Mouse (Mus musculus) lung, embryonic 16.5 days (tissue): ENCODE measurements at regions not wholly inside any gene's neighbourhood (a gene's known extent, or its start where the extent isn't known, plus 50 kb on each side); places are given as distances from the start of the nearest gene placed in this dataset.

Experiments used
- ATAC-seq: fragments of 200-750 bp; cut with Nextera tagmentation; 2 replicates; pipeline ENCODE4 v1.8.0; 2017; ENCODE audit warnings: low read depth, mild to moderate bottlenecking, moderate library complexity
- H3K27ac ChIP-seq: fragments of 300-500 bp; sonication (generic); 2 replicates; pipeline ENCODE4 v1.5.1; 2014; ENCODE audit warnings: mild to moderate bottlenecking, control low read depth, low read length
- H3K27me3 ChIP-seq: fragments of 300-500 bp; sonication (generic); 2 replicates; pipeline ENCODE4 v1.6.1; 2014; ENCODE audit warnings: low read depth, low read length, mixed read lengths; ENCODE audit not compliant: control insufficient read depth, insufficient read depth
- H3K36me3 ChIP-seq: fragments of 300-500 bp; sonication (generic); 2 replicates; pipeline ENCODE4 v1.6.1; 2014; ENCODE audit warnings: low read length; ENCODE audit not compliant: control insufficient read depth, insufficient read depth
- H3K4me1 ChIP-seq: fragments of 300-500 bp; sonication (generic); replicated peaks from 2 replicates; pipeline ENCODE4 v1.6.1; 2014; ENCODE audit warnings: low read length, mixed read lengths; ENCODE audit not compliant: control insufficient read depth, insufficient read depth
- H3K4me2 ChIP-seq: fragments of 300-500 bp; sonication (generic); 2 replicates; pipeline ENCODE4 v1.6.1; 2014; ENCODE audit warnings: low read depth, low read length, control low read depth
- H3K4me3 ChIP-seq: fragments of 300-500 bp; sonication (generic); 2 replicates; pipeline ENCODE4 v1.5.1; 2014; ENCODE audit warnings: mild to moderate bottlenecking, low read length, control low read depth
- H3K9ac ChIP-seq: fragments of 300-500 bp; sonication (generic); 2 replicates; pipeline ENCODE4 v1.6.1; 2014; ENCODE audit warnings: low read length, control low read depth
- H3K9me3 ChIP-seq: fragments of 300-500 bp; sonication (generic); 2 replicates; pipeline ENCODE4 v1.6.1; 2016; ENCODE audit warnings: low read length; ENCODE audit not compliant: control insufficient read depth
- WGBS: fragments of 180-500 bp; shearing (Covaris S2); extraction: QIAGEN DNeasy Blood & Tissue Kit; methylation state at CpG from one replicate; pipeline ENCODE4 v1.1.7; 2014; 5-methylcytosine and 5-hydroxymethylcytosine counted together

DNA sequence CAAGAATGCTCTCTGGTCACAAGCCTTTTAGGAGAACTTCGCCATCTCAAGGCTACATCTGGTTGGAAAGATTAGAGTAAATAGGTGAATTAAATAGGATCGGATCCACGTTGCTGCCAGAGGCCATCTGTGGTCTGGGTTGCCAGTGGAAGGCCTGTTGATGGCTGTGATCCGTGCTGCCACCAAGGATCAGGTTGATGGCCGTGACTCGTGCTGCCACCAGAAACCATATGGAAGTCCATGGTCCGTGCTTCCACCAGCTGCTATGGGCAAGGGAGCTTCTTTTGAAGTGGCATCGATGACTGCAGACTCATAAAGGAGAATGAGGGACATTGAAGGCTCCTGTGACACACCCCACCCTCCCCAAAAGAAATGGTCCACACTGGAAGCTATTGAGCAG, 79.6 kb downstream of the Atp1a1 start:
- Histone ChIP-seq H3K4me2 (no peak overlapping the region), H3K9me3 (no peaks in the 10 kb centered on the region), H3K27me3 (no peaks in the 10 kb centered on the region), H3K27ac (no peak overlapping the region), H3K4me1 (peaks cover 25% of the 10 kb centered on the region), H3K9ac (no peak overlapping the region), H3K36me3 (no peaks in the 10 kb centered on the region), H3K4me3 (no peak overlapping the region)
- WGBS: 89% methylated on average over 8 of the region's 8 CpGs
- ATAC-seq: no peak

DNA sequence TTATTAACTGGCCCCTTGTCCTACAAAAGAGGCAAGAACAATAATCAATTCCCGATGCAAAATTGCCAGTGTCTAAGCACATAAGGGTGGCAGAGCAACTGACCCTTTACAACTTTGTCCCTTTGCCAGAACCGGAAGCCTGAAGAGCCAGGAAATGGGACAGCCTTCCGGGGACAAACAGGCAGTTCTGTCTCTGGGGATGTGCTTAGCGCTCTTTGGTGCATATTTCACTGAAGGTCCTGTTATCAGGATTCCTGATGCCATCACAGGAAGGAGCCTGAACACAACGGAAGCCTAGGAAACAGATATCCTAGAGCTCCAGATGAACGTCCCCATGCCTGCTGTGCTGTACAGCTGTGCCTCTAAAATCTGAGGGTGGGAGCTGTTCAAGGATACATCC, 80.0 kb downstream of the Atp1a1 start:
- WGBS: 46% methylated on average over 6 of the region's 6 CpGs
- H3K27ac ChIP-seq: no peak overlapping the region
- no peaks in the 10 kb centered on the region for H3K36me3 ChIP-seq
- no peaks in the 10 kb centered on the region for H3K9me3 ChIP-seq
- no peak for ATAC-seq
- peaks cover 27% of the 10 kb centered on the region for H3K4me1 ChIP-seq
- no peak overlapping the region for H3K4me3 ChIP-seq
- no peak overlapping the region for H3K4me2 ChIP-seq
- H3K27me3 ChIP-seq: no peaks in the 10 kb centered on the region
- H3K9ac ChIP-seq: no peak overlapping the region

DNA sequence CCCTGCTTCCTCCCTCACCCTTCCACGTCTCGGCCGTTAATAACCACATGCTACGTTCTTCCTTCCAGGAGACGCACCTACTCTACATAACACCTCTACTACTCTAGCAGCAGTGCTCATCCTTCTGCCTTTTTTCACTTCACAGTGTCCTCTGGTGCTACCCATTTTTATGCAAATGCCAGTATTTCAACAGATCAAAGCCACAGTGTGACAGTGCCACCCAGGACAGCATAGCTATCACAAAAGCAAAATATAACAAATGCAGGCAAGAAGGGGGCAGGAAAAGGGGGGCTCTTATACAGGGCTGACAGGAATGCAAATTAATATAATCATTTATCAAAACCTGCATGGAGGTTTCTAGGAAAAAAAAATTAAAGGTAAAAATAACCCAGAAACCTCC, 81.2 kb downstream of the Atp1a1 start:
- Histone ChIP-seq H3K9ac (no peak overlapping the region), H3K9me3 (no peaks in the 10 kb centered on the region), H3K27ac (no peak overlapping the region), H3K4me2 (no peak overlapping the region), H3K4me3 (no peak overlapping the region), H3K27me3 (no peaks in the 10 kb centered on the region), H3K36me3 (no peaks in the 10 kb centered on the region), H3K4me1 (peaks cover 24% of the 10 kb centered on the region)
- ATAC-seq: no peak
- WGBS: 84% methylated on average over 5 of the region's 5 CpGs

DNA sequence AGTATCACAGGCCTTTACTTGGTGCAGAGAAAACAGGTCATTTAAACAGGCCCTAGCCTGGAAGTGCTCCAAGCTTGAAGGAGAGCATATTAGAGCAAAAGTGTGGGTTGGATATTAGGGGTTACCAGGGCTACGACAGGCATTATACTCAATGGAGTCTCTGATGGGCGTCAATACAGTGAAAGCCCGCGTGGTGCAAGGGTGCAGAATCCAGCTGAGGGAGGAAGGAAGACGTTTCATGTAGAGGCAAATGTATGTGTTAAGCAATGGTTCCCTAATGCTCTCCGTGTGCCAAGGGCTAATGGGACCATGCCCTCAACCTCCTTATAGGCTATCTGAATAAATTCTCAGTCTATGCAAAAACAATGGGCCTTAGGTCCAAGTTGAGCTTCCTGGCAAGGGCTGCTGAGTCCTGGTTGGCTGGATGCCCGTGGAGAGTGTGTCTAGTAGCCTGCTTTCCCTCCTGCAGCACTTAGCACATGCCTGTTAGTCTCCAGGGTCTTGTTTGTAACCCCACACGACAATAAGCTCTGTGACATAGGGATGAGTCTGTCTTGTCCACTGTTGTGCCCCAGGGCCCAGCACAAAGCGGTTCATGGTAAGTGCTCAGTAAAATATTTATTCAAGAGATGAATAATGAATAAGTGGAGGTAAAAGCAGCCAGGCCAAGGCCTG, 82.1 kb downstream of the Atp1a1 start:
- Histone ChIP-seq H3K4me3 (no peak overlapping the region), H3K4me2 (no peak overlapping the region), H3K9ac (no peak overlapping the region), H3K27me3 (no peaks in the 10 kb centered on the region), H3K27ac (peak overlapping the region; percentile 18), H3K36me3 (no peaks in the 10 kb centered on the region), H3K9me3 (no peaks in the 10 kb centered on the region), H3K4me1 (peaks cover 25% of the 10 kb centered on the region)
- peak; percentile 75 for ATAC-seq
- WGBS: 35% methylated on average over 9 of the region's 9 CpGs

DNA sequence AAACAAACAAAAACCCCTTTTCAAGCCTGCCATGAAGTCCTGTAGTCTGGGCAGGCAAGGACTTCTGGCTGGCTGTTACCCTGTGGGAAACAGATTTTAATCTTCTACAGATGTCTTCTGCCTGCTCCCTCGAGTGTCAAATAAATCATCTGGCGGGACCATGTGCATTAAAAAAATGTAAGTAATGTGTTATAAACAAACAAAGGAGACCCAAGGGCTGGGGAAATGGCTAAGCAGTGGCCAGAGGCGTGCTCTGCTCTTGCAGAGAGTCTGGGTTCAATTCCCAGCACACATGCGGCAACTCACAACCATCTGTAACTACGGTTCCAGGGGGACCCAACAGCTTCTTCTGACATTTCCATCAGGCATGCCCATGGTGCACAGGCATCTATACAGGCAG, 83.3 kb downstream of the Atp1a1 start:
- Histone ChIP-seq H3K27me3 (no peaks in the 10 kb centered on the region), H3K9me3 (no peaks in the 10 kb centered on the region), H3K4me1 (peaks cover 36% of the 10 kb centered on the region), H3K27ac (no peak overlapping the region), H3K36me3 (no peaks in the 10 kb centered on the region), H3K4me2 (no peak overlapping the region), H3K4me3 (no peak overlapping the region), H3K9ac (no peak overlapping the region)
- 59% methylated on average over 5 of the region's 5 CpGs for WGBS
- no peak for ATAC-seq

DNA sequence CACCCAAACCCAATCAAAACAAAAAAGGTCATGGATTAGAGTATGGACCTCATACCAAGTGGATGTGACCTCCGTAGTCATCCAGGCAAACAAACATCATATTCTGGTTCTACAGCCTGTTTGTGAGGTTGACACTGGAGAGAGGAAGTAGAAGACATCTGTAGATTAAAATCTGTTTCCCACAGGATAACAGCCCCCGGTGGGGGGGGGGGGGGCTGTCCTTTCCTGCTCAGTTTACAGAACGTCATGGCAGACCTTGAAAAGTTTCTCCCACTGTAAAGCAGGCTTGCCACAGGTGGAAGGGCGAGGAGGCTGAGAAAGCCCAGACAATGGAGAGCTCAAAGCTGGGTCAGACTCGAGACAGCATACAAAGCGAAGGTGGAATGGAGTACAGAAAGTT, 84.4 kb downstream of the Atp1a1 start:
- Histone ChIP-seq H3K4me1 (peaks cover 36% of the 10 kb centered on the region), H3K4me3 (no peak overlapping the region), H3K9me3 (no peaks in the 10 kb centered on the region), H3K27ac (peak overlapping the region; percentile 41), H3K27me3 (no peaks in the 10 kb centered on the region), H3K4me2 (no peak overlapping the region), H3K36me3 (no peaks in the 10 kb centered on the region), H3K9ac (no peak overlapping the region)
- WGBS: 65% methylated on average over 6 of the region's 6 CpGs
- no peak for ATAC-seq

DNA sequence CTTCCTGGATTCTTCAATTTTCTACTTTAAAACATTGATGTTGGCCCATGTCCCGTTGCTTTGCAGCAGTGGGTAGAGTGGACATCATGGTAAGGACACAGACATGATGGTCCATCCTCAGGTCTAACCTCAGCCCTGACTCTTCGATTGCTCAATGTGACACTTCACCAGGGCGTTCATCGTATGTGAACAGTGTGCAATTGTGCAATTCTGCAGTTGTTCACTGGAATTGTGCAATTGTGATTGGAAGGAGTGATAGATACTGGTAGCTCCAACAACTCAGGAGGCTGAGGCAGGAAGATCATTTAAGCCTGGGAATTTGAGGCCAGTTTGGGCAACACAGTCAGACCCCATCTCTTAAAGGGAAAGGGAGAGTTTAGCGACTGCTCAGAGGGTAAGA, 84.9 kb downstream of the Atp1a1 start:
- H3K27me3 ChIP-seq: no peaks in the 10 kb centered on the region
- H3K9me3 ChIP-seq: no peaks in the 10 kb centered on the region
- peak overlapping the region; percentile 41 for H3K27ac ChIP-seq
- H3K4me1 ChIP-seq: peaks cover 34% of the 10 kb centered on the region
- H3K4me3 ChIP-seq: no peak overlapping the region
- 78% methylated on average over 5 of the region's 5 CpGs for WGBS
- no peaks in the 10 kb centered on the region for H3K36me3 ChIP-seq
- H3K9ac ChIP-seq: no peak overlapping the region
- no peak for ATAC-seq
- H3K4me2 ChIP-seq: no peak overlapping the region

DNA sequence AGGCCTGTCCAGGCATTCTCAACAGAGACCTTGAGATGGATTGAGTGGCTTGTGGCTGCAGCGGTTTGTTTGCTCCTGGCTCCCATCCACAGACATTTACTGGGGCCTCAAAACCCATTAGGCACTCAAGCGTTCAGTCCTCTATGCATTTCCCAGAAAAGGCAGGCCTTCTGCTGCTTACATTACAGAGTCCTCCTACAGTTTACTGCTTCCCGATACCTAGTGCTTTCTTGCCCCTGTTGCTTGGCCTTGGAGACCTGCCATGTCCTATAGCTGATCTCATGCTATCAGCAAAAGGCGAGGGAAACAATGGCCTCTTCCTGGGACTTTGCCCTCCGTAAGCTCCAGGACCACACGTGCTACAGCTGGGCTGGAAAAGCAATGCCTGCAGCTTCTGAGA, 85.7 kb downstream of the Atp1a1 start:
- H3K9me3 ChIP-seq: no peaks in the 10 kb centered on the region
- H3K4me1 ChIP-seq: peaks cover 35% of the 10 kb centered on the region
- H3K36me3 ChIP-seq: no peaks in the 10 kb centered on the region
- no peak overlapping the region for H3K9ac ChIP-seq
- no peaks in the 10 kb centered on the region for H3K27me3 ChIP-seq
- 19% methylated on average over 6 of the region's 6 CpGs for WGBS
- peak overlapping the region; percentile 67 for H3K27ac ChIP-seq
- H3K4me2 ChIP-seq: no peak overlapping the region
- no peak overlapping the region for H3K4me3 ChIP-seq
- no peak for ATAC-seq

DNA sequence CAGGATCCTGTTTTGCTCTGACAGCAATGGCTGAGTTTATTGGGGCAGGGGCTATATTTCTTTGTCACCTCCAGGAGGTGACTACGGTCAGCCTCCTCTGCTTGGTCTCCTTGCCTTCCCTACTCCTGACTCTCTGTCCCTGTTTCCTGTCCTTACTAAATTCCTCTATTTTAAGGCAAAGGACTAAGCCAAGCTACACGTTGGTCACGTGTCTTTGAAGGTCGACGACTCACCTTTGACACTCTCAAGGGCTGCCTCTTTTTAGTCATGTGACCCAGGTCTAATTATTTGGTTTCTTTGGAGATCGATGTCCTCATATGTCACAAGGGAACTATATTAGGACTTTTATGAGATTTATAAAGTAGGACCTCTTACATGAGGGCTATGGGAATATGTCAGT, 86.9 kb downstream of the Atp1a1 start:
- peak overlapping the region; percentile 79 for H3K27ac ChIP-seq
- no peaks in the 10 kb centered on the region for H3K27me3 ChIP-seq
- peaks cover 40% of the 10 kb centered on the region for H3K4me1 ChIP-seq
- H3K4me2 ChIP-seq: no peak overlapping the region
- no peak overlapping the region for H3K9ac ChIP-seq
- H3K36me3 ChIP-seq: no peaks in the 10 kb centered on the region
- H3K4me3 ChIP-seq: no peak overlapping the region
- no peaks in the 10 kb centered on the region for H3K9me3 ChIP-seq
- ATAC-seq: no peak
- WGBS: 76% methylated on average over 6 of the region's 6 CpGs
